Mouse (Mus musculus) small intestine, adult 2 months (tissue): Measurements from ENCODE around the gene Myt1l. TPM values are rescaled to one million over a fixed set of nuclear protein-coding genes. Genes with fewer than 3 reads are reported as not detected.

Experiments used
- H3K27ac ChIP-seq: fragments of 200-500 bp; 2 replicates; pipeline ENCODE4 v1.5.1; 2012; ENCODE audit warnings: low read depth, low read length, control low read depth, inconsistent platforms; ENCODE audit not compliant: insufficient read depth
- H3K27me3 ChIP-seq: fragments of 200-500 bp; 2 replicates; pipeline ENCODE4 v1.6.1; 2012; ENCODE audit warnings: mild to moderate bottlenecking, moderate library complexity, low read length, inconsistent platforms; ENCODE audit not compliant: control insufficient read depth, insufficient read depth
- H3K36me3 ChIP-seq: fragments of 200-500 bp; 2 replicates; pipeline ENCODE4 v1.6.1; 2012; ENCODE audit warnings: mild to moderate bottlenecking, low read length, control low read depth, inconsistent platforms; ENCODE audit not compliant: control insufficient read depth, insufficient read depth
- H3K4me1 ChIP-seq: fragments of 200-500 bp; 2 replicates; pipeline ENCODE4 v1.6.1; 2012; ENCODE audit warnings: low read length, inconsistent platforms, mixed read lengths; ENCODE audit not compliant: control insufficient read depth, insufficient read depth, insufficient read length
- H3K4me3 ChIP-seq: fragments of 200-500 bp; 2 replicates; pipeline ENCODE4 v1.5.1; 2012; ENCODE audit warnings: low read depth, mild to moderate bottlenecking, control low read depth, inconsistent platforms, low read length, moderate library complexity
- CTCF ChIP-seq: fragments of 200-500 bp; IDR thresholded peaks from 2 replicates; pipeline ENCODE4 v1.5.1; 2012; ENCODE audit warnings: low read depth, mild to moderate bottlenecking, control low read depth, inconsistent platforms, low read length, moderate library complexity, mixed read lengths; ENCODE audit not compliant: insufficient replicate concordance, insufficient read length; ENCODE audit errors: extremely low read depth
- POLR2A ChIP-seq: fragments of 200-500 bp; IDR thresholded peaks from 2 replicates; pipeline ENCODE4 v1.6.1; 2012; ENCODE audit warnings: low read depth, mild to moderate bottlenecking, control low read depth, inconsistent platforms, low read length, moderate library complexity
- WGBS: fragments of 180-500 bp; shearing (Covaris S2); methylation state at CpG from one replicate; pipeline ENCODE4 v1.1.7; 2018; 5-methylcytosine and 5-hydroxymethylcytosine counted together
- polyA plus RNA-seq: library from polyadenylated mRNA; depleted of rRNA; stranded (reverse); fragments of >200 nt; gene quantifications from 2 replicates; pipeline ENCODE4 v1.2.3, GENCODE M21; 2012

Myt1l gene
- polyA plus RNA-seq, 1 experiment = 0.38 TPM

- peaks cover 2% of the 10 kb centered on the region; the same call in 1 of the 2 replicates for H3K4me1 ChIP-seq
- no peaks in the 10 kb centered on the region for H3K36me3 ChIP-seq
- no peak overlapping the region for H3K4me3 ChIP-seq
- no peaks in the 10 kb centered on the region for H3K27me3 ChIP-seq
- TF ChIP-seq POLR2A = no peak
- TF ChIP-seq CTCF = no peak
- H3K27ac ChIP-seq = no peak overlapping the region
- 83% methylated on average over 5 of the region's 5 CpGs for WGBS
Observed at GRCm38 (mm10) chr12:29792998-29793397, 264.8 kb downstream of the Myt1l start.

- Histone ChIP-seq H3K27me3 (no peaks in the 10 kb centered on the region), H3K4me1 (peaks cover 15% of the 10 kb centered on the region), H3K4me3 (no peak overlapping the region), H3K36me3 (no peaks in the 10 kb centered on the region), H3K27ac (no peak overlapping the region)
- TF ChIP-seq POLR2A = no peak
- TF ChIP-seq CTCF = no peak
- WGBS = 65% methylated on average over 5 of the region's 5 CpGs
Observed at GRCm38 (mm10) chr12:29795107-29795673, 267.0 kb downstream of the Myt1l start.

GRCm38 (mm10) chr12:29798595-29799391, 270.6 kb downstream of the Myt1l start:
- Histone ChIP-seq H3K27ac (0 out of 2 replicates have a peak overlapping the region, but pooled peaks have one; percentile 60), H3K4me3 (no peak overlapping the region), H3K4me1 (peaks cover 22% of the 10 kb centered on the region), H3K27me3 (no peaks in the 10 kb centered on the region), H3K36me3 (no peaks in the 10 kb centered on the region)
- 7% methylated on average over 3 of the region's 3 CpGs for WGBS
- TF ChIP-seq CTCF = no peak
- TF ChIP-seq POLR2A = no peak

GRCm38 (mm10) chr12:29806415-29806814, 278.2 kb downstream of the Myt1l start:
- Histone ChIP-seq H3K4me3 (no peak overlapping the region), H3K27ac (no peak overlapping the region), H3K27me3 (no peaks in the 10 kb centered on the region), H3K4me1 (peaks cover 9% of the 10 kb centered on the region; the same call in 1 of the 2 replicates), H3K36me3 (no peaks in the 10 kb centered on the region)
- 42% methylated on average over 1 of the region's 1 CpGs for WGBS
- TF ChIP-seq POLR2A = no peak
- TF ChIP-seq CTCF = no peak

GRCm38 (mm10) chr12:29809569-29810185, 281.5 kb downstream of the Myt1l start:
- TF ChIP-seq POLR2A = no peak
- no peak for TF ChIP-seq CTCF
- 20% methylated on average over 12 of the region's 12 CpGs for WGBS
- H3K36me3 ChIP-seq = no peaks in the 10 kb centered on the region
- H3K27ac ChIP-seq = no peak overlapping the region
- H3K4me3 ChIP-seq = no peak overlapping the region
- H3K4me1 ChIP-seq = peaks cover 5% of the 10 kb centered on the region; the same call in 1 of the 2 replicates
- H3K27me3 ChIP-seq = no peaks in the 10 kb centered on the region

GRCm38 (mm10) chr12:29815466-29815865, 287.3 kb downstream of the Myt1l start:
- Histone ChIP-seq H3K36me3 (no peaks in the 10 kb centered on the region), H3K4me1 (no peaks in the 10 kb centered on the region), H3K27me3 (no peaks in the 10 kb centered on the region), H3K4me3 (no peak overlapping the region), H3K27ac (no peak overlapping the region)
- TF ChIP-seq POLR2A (no peak), CTCF (no peak)
- 85% methylated on average over 2 of the region's 2 CpGs for WGBS

GRCm38 (mm10) chr12:29816130-29816529, 287.9 kb downstream of the Myt1l start:
- WGBS = 87% methylated on average over 2 of the region's 2 CpGs

More at GRCm38 (mm10) chr12:29816130-29816529, 287.9 kb downstream of the Myt1l start:
- H3K4me3 ChIP-seq = no peak overlapping the region
- H3K27ac ChIP-seq = no peak overlapping the region
- no peaks in the 10 kb centered on the region for H3K36me3 ChIP-seq
- H3K4me1 ChIP-seq = no peaks in the 10 kb centered on the region
- H3K27me3 ChIP-seq = no peaks in the 10 kb centered on the region
- TF ChIP-seq CTCF = no peak
- no peak for TF ChIP-seq POLR2A
